Mouse (Mus musculus): ENCODE results near the gene Nes. TPM values are rescaled to one million over a fixed set of nuclear protein-coding genes. Genes with fewer than 3 reads are reported as not detected.

The Nes gene
- total RNA-seq, 2 experiments from 2014 or later: 72.4 to 87.7 TPM

DNA sequence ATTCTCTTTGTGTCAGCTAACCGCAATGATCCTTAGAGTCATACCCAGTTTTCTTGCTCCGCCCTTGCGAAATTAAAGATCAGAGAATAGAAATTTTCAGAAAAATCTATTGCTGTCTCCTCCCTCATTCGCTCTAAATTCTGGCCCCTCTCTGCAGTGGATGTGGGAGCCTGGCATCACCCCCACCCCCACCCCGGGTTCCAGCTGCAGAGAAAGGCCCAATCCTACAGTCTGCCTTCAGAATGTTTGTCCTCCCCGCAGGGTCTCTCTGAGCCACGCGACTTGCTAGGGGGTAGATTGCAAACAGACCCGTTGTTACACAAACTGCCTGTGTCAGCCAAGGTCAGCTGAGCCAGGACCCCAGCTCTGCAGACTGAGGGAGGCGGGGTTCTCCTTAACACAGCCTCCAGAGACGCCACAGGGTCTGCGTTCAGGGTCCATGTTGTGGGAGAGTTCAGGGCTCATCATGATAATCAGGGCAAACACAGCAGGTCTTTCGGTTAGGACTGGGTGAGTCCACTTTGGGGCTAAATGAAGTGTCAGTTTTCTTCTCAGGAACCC, 20.8 kb upstream of the Nes start:
- no peak for DNase-seq

- DNase-seq: no peak
These were observed 18.9 kb upstream of the Nes start for GRCm38 (mm10) chr3:87951946-87952345.

DNA sequence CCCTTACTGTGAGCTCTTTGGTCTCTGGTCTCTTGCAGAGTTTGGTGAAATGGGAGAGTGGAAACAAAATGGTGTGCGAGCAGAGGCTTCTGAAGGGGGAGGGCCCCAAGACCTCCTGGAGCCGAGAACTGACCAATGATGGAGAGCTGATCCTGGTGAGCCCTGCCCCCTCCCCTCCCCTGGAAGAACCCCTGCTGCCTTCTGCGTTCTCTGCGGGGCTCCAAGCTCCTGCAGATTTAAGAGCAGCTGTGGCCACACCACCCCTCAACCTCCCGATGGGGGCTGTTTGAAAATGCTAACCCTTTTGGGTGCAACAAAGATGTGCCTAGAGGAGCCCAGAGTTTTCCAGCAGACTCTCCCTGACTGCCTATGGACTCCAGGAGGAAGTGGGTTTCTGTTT, 18.4 kb upstream of the Nes start:
- DNase-seq: peak; percentile 15

DNA sequence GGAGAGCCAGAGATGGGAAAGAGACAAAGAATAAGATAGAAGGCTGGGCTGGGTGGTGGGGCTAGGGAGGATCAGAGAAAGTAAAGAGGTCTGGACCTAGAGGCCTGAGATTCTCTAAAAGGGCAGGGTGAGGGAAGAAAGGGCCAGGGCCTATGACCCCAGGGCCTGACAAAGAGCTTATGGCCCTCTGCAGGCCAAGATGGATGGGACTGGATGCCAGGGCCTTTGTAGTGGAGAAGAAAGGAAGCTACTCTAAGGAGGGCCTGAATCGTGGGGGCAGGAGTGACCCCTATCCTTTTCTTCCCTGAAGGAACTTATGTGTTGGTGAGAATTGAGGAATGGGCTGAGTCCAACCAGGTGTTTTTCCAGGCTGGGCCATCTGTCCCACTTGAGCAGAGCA, 12.8 kb upstream of the Nes start:
- no peak for DNase-seq

GRCm38 (mm10) chr3:87958476-87958875, 12.4 kb upstream of the Nes start:
- no peak for DNase-seq

GRCm38 (mm10) chr3:87958967-87959366, 11.9 kb upstream of the Nes start:
- no peak for DNase-seq

- no peak for DNase-seq
These were observed 11.5 kb upstream of the Nes start for GRCm38 (mm10) chr3:87959371-87959770.

DNA sequence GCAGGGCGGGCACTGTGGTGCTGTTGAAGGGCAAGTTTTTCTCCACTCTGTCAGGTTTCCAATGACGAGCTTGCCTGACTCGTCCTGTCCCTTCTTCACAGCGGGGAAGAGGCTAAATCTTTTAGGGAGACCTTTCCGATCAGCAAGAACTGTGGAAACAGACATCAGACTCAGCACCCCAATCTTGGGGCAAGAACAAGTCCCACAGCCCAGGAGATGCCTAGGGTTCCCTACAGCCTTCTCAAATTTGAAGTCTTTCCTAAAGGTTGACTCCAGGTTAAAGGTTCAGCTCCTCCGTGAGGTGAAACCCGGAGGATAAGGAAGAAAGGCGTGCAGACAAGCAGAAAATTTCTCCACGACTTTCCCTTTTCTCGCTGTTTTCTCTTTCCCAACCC, 10.7 kb upstream of the Nes start:
- no peak for DNase-seq

DNA sequence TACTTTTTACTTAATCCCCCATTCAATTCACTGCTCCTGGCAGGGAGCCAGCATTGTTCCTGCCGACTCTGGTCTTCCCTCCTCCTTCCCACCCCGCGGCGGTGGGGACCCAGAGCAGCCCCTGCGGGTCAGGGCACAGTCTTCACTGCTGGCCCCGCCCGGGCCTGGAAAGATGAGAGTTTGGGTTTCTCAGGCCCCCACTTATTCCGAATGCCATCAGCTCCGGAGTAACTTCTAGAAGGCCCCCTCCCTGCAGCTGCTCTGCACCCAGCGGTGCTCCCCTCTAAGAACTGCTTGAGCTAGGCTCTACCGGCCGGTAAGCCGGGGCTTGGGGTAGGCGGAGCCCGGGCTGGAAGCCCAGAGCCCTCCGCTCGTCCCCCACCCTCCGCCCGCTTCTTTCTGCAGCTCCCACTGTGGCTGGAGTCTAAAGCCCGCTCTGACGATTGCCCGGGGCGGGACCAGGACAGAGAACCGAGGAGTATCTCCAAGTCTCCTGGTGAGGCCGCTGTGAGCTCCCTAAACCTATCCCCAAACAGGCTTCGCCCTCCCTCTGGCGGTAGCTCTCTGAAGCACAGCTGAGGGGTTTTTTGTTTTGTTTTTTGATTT, 10.2 kb upstream of the Nes start:
- DNase-seq: peak; percentile 87

DNA sequence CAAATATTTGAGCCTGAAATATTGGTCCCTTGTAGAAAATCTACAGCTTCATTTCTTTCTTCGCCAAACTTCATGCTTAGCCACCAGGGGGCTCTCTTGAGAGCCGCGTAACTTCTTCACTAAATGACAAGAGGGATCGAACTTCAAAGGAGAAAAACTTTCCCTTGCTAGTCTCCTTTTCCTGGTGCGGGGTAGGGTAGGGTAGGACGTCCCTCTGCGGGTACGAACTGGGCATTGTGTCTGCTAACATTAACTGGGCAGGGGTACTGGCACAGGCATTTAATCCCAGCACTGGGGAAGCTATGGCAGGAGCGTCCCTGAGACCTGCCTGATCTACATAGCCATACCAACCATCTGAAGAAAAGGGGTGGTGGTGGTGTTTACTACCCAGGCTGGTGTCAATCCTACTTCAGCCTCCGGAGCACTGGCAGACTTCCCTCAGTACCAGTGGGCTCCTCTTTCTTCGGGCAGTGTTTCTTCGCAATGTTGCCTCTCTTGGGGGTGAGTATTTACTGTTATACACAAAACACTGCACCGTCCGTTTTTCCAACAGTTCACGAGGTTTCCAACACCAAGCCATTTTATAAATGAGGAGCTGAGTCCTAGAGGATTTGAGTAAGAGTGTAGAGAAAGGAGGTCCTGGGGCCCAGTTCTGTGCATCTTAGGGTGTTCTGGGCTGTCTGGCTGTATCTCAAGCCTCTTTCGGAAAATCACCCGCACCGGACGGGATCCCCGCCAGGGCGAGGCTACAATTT, 517 bp upstream of the Nes start:
- DNase-seq: peak; percentile 62

DNA sequence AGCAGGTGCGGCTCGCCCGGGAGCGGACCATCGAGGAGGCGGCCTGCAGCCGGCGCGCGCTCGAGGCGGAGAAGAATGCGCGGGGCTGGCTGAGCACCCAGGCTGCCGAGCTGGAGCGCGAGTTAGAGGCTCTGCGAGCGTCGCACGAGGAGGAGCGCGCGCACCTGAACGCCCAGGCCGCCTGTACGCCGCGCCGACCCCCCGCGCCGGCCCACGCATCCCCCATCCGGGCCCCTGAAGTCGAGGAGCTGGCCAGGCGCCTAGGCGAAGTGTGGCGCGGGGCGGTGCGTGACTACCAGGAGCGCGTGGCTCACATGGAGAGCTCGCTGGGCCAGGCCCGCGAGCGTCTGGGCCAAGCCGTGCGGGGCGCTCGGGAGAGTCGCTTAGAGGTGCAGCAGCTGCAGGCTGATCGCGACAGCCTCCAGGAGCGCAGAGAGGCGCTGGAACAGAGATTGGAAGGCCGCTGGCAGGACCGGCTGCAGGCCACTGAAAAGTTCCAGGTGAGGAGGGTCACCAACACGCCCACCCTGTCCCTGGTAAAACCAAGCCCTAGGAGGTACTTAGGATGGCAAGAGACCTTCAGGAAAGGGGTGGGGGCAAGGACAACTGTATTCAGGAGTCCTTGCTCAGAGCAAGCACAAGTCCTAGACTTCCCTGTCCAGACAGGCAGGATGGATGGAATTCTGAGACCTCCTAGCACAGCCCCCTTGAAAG, 768 bp downstream of the Nes start:
- DNase-seq: no peak

DNA sequence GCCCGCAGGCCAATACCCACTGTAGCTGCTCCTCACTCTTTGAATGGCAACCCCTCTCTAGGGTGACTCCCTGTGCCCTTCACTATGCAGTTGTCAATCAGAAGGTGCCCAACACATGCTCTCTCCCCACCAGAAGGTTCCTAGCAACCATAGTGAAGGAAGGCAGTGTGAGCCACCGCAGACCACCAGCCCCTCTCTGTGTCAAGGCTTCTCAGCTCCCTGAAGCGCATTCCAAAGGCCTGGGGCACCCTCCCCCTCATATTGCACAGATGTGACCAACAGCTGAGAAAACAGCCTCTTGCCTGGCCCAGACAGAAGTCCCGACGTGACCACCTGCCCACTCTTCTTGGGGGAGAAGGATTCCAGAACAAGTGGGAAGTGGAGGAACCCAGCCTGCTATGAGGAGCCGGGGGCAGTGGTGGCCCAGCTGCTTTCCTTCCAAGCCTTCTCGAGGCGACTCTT, 1.4 kb downstream of the Nes start:
- no peak for DNase-seq

DNA sequence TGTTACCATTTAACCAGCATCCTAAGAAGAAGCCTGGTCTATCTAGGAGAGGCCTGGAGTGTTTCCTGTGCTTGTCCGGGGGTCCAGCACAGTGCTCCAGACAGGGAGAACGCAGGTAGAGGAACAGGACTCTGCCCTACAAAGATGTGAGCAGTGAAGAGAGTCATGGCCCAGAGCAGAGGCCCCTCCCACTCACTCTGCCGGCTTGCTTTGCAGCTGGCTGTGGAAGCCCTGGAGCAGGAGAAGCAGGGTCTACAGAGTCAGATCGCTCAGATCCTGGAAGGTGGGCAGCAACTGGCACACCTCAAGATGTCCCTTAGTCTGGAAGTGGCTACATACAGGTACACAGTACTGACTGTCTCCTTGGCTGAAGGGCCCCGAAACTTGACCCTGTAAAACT, 1.9 kb downstream of the Nes start:
- DNase-seq: no peak

DNA sequence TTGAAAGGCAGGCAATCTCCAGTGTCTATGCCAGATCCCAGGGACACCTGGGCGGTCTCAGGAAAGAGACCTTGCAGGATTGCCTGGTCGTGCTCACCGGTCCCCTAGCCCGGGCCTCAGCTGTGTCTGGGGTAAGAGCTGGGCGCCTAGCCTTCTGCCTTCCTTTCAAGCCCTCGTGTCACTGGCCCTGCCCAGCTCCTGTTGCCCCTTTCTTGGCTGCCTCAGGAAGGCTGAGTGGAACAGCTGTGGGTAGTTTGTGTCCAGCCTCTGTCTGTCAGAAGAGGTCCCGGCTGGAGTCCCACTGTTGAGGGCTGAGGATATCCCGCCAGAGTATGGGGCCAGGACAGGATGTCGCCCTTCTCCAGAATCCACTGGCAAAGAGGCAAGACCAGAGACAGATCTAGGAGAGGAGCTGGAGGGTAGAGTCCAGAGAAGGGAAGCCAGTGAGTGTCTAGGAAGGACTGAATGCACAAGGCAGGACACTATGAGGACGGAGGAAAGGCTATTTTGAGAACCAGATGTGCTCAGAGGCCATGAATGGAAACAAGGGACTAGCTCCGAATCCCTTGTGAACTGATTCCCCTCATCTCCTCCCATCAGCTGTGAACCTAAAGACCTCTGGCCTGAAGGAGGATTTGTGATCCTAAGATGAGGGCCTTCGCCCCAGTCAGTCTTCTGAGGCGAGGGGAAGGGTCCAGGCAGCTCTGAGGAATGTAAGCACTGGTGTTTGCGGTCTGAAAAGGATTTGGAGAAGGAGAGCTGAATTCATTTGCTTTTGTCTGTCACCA, 2.9 kb downstream of the Nes start:
- DNase-seq: no peak

- DNase-seq: no peak
These were observed 3.6 kb downstream of the Nes start for GRCm38 (mm10) chr3:87974381-87974987.

GRCm38 (mm10) chr3:87979493-87979892, 8.6 kb downstream of the Nes start:
- no peak for DNase-seq

DNA sequence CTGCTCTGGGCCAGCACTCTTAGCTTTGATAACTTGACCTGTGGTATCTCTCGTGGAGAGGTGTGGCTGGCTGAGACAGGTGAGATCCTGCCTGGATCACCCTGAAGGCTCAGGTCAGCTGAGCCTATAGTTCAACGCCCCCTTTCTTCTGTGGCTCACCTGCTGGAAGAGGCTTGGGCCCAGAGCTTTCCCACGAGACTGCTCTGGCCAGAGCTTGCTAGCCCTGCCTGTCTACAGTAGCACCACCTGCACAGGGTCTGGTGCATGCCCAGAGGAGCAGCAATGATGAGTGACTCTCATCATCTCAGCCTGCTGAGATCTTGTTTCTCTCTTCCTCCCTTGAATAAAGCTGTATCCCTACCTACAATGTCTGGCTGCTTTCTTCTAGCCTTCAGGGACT, 9.2 kb downstream of the Nes start:
- no peak for DNase-seq

- DNase-seq: no peak
These were observed 9.8 kb downstream of the Nes start for GRCm38 (mm10) chr3:87980728-87981127.

DNA sequence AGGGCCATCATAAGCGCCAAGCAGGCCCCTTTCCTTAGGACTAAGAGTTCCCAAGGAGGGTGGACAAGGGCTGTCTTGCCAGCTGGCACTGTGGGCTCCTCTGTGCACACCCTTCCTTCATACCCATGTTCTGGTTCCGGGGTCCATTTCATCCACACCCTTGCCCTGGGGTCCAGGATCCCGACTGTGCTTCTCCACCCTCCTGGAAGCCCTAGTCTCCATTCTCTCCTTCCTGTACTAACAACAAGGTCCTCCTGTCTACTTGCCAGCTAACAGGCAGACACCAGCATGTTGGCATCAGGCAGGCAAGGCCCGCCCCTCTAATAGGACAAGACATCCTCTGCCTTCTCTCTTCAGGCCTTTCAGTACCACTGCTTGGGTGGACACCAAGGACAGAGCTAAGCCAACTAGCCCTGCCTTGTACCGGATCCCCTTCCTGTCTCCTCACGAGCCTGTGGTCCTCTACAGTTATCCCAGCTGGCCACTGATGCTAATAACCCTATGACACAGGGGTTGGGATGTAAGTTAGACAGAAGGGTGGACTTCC, 10.4 kb downstream of the Nes start:
- no peak for DNase-seq

DNA sequence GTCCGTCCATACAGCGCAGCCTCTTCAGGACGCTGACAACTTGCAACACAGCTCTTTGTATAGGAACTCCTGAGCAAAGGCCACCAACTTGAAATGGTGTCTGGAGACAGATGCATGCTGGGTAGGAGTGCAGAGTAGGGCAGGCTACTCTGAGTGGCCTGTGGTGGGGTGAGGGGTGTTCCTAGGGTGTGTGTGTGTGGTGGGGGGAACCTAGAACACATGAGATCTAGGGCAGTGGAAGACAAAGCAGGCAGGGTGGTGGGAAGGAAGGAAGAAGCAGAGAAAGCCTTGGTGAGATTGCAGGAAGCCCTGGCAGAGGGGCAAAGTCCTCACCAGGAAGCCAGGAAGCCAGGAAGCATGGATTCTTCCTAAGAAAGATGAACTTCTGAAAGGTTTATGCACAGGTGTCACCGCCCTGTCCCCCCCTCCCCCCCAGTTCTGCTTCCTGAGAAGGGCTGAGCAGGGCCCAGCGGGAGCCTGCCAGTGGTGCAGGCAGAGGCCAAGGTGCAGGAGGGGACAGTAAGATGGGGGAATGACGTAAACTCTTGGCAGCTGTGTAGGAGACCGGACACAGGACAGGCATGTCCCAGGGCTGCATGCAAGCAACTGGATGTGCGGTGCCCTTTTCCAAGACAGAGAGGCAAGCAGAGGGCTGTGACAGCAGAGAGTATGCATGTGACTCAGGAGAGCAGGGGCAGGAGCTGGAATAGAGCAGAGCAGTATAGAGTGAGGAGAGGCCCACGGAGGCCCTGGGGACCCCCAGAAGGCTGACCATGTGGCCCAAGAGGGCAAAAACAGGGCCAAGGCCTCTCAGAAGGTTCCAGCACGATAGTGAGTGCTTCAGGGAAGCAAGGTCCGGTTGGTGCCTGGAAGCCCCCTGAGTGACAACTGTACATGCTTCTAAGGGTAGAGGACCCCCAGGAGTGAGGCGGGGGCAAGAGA, 11.3 kb downstream of the Nes start:
- DNase-seq: peak; percentile 57

Data from gastrocnemius, postnatal 10 days (tissue).